Mouse (Mus musculus): Measurements from ENCODE around the gene Ddah2. TPM values are rescaled to one million over a fixed set of nuclear protein-coding genes. Genes with fewer than 3 reads are reported as not detected.

Ddah2 gene
- polyA plus RNA-seq, 1 experiment from 2014 or later = 492 TPM

DNA sequence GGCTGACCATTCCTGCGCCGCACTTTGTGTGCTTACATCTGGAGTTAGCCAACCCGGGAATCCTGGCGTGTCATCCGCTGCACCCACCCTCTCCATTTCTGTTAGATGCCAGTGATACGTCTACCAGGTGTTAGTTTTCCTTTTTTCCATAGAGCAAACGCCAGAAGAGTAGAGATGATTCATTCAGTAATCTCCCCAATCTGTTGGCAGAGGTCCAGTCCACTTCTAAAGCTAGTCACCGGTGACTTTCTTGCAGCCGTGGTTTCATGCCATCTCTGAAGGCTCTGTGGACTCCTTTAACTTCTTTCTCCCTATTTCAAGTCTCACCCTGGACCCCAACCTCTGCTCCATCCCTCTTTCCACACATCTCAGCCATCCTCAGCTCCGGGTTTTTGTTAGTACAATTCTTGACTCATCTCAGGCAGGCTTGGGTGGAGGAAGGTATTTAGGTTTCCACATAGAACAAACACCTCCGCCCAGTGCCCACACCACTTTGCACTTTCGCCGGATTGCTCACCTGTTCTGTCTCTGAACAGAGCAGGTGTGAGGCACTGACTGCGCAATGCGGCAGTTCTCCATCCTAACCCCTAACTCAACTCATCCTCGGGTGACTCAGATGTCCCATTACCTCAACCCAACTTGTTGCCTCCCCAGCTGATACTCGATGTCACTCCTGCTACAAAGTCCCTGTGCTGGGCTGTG is 9.5 kb downstream of the Ddah2 start:
- 84% methylated on average over 17 of the region's 17 CpGs for WGBS
- Histone ChIP-seq H3K27me3 (peaks cover 60% of the 10 kb centered on the region), H3K36me3 (peaks cover 4% of the 10 kb centered on the region; the same call in 1 of the 2 replicates), H3K27ac (no peak overlapping the region), H3K4me2 (no peak overlapping the region), H3K4me3 (replicated peaks) (no peak overlapping the region), H3K9me3 (no peaks in the 10 kb centered on the region), H3K9ac (replicated peaks) (no peak overlapping the region), H3K4me1 (replicated peaks) (peaks cover 15% of the 10 kb centered on the region)
- ATAC-seq (ENCODE audit: insufficient number of reproducible peaks, insufficient read depth, low FRiP score, low TSS enrichment, low read depth) = no peak

GRCm38 (mm10) chr17:35070556-35071229 is 11.9 kb downstream of the Ddah2 start:
- H3K27ac ChIP-seq = no peak overlapping the region
- peaks cover 37% of the 10 kb centered on the region for H3K27me3 ChIP-seq
- peaks cover 9% of the 10 kb centered on the region for H3K4me1 ChIP-seq (replicated peaks)
- no peak overlapping the region for H3K9ac ChIP-seq (replicated peaks)
- no peak overlapping the region for H3K4me2 ChIP-seq
- 58% methylated on average over 6 of the region's 6 CpGs for WGBS
- H3K9me3 ChIP-seq = no peaks in the 10 kb centered on the region
- no peaks in the 10 kb centered on the region for H3K36me3 ChIP-seq
- no peak for ATAC-seq (ENCODE audit: insufficient number of reproducible peaks, insufficient read depth, low FRiP score, low TSS enrichment, low read depth)
- H3K4me3 ChIP-seq (replicated peaks) = no peak overlapping the region

GRCm38 (mm10) chr17:35071454-35071853 is 12.6 kb downstream of the Ddah2 start:
- H3K4me1 ChIP-seq (replicated peaks) = peaks cover 10% of the 10 kb centered on the region
- no peak overlapping the region for H3K27ac ChIP-seq
- no peak overlapping the region for H3K4me3 ChIP-seq (replicated peaks)
- H3K27me3 ChIP-seq = peaks cover 30% of the 10 kb centered on the region
- ATAC-seq (ENCODE audit: insufficient number of reproducible peaks, insufficient read depth, low FRiP score, low TSS enrichment, low read depth) = no peak
- H3K9me3 ChIP-seq = no peaks in the 10 kb centered on the region
- H3K9ac ChIP-seq (replicated peaks) = no peak overlapping the region
- no peaks in the 10 kb centered on the region for H3K36me3 ChIP-seq
- 76% methylated on average over 9 of the region's 9 CpGs for WGBS
- H3K4me2 ChIP-seq = no peak overlapping the region

- 0 out of 2 replicates have a peak overlapping the region, but pooled peaks have one; percentile 23 for H3K9ac ChIP-seq (replicated peaks)
- no peak for ATAC-seq (ENCODE audit: insufficient number of reproducible peaks, insufficient read depth, low FRiP score, low TSS enrichment, low read depth)
- no peak overlapping the region for H3K27ac ChIP-seq
- H3K27me3 ChIP-seq = peaks cover 20% of the 10 kb centered on the region
- H3K9me3 ChIP-seq = no peaks in the 10 kb centered on the region
- peaks cover 28% of the 10 kb centered on the region for H3K4me1 ChIP-seq (replicated peaks)
- H3K36me3 ChIP-seq = no peaks in the 10 kb centered on the region
- 0 out of 2 replicates have a peak overlapping the region, but pooled peaks have one; percentile 10 for H3K4me2 ChIP-seq
- 36% methylated on average over 17 of the region's 17 CpGs for WGBS
- H3K4me3 ChIP-seq (replicated peaks) = no peak overlapping the region
Observed at GRCm38 (mm10) chr17:35074097-35074496, 15.3 kb downstream of the Ddah2 start.

DNA sequence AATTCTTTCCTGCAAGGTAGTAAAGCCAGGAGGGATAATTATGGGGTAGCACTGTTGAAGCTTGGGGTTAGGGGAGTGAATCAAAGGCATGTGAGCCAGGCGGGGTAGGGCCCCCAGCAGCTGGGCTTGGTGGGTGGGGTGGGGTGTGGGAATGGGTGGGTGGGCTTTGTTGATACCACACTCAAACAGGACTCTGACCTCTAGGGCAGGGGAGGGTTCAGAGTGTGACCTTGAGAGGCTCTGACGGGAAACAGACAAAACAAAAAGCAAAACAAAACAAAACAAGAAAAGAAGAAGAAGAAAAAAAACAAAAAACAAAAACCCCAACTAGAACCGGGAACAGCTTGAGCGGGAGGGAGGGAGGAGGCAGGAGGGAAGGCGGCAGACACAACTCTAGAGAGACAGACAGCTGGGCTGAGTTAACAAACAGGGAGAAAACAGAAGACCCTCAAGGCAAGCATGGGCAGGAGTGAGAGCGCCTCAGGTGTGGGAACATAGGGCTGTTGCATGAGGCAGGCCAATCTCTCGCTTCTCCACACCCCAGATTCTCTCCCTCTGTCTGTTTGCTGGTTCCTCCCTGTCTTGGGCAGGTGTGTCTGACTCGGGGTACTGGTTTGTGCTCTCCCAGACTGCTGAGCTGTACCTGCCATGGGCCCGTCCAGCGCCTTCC is 17.8 kb downstream of the Ddah2 start, which contains the start of gene Ly6g6e:
TSS of gene Ly6g6e (plus strand) at position 396 of the 670 bp plus-strand sequence.
- peaks cover 22% of the 10 kb centered on the region for H3K27me3 ChIP-seq
- peak within 1 kb of the TSS; percentile 9 for H3K4me3 ChIP-seq (replicated peaks)
- H3K9ac ChIP-seq (replicated peaks) = peak within 1 kb of the TSS; percentile 27; the same call in 1 of the 2 replicates
- ATAC-seq (ENCODE audit: insufficient number of reproducible peaks, insufficient read depth, low FRiP score, low TSS enrichment, low read depth) = no peak
- H3K27ac ChIP-seq = 0 out of 2 replicates have a peak within 1 kb of the TSS, but pooled peaks have one; percentile 4
- peaks cover 28% of the 10 kb centered on the region for H3K4me1 ChIP-seq (replicated peaks)
- H3K36me3 ChIP-seq = no peaks in the 10 kb centered on the region
- WGBS = 20% methylated on average over 10 of the region's 10 CpGs
- peak within 1 kb of the TSS; percentile 40 for H3K4me2 ChIP-seq
- H3K9me3 ChIP-seq = no peaks in the 10 kb centered on the region

GRCm38 (mm10) chr17:35077285-35077684 is 18.4 kb downstream of the Ddah2 start:
- Histone ChIP-seq H3K4me1 (replicated peaks) (peaks cover 28% of the 10 kb centered on the region), H3K4me2 (peak overlapping the region; percentile 40), H3K27me3 (peaks cover 22% of the 10 kb centered on the region), H3K36me3 (no peaks in the 10 kb centered on the region), H3K9me3 (no peaks in the 10 kb centered on the region), H3K27ac (0 out of 2 replicates have a peak overlapping the region, but pooled peaks have one; percentile 4), H3K9ac (replicated peaks) (peak overlapping the region; percentile 27; the same call in 1 of the 2 replicates), H3K4me3 (replicated peaks) (peak overlapping the region; percentile 9; the same call in 1 of the 2 replicates)
- no peak for ATAC-seq (ENCODE audit: insufficient number of reproducible peaks, insufficient read depth, low FRiP score, low TSS enrichment, low read depth)
- WGBS = 37% methylated on average over 2 of the region's 2 CpGs

- Histone ChIP-seq H3K27me3 (peaks cover 22% of the 10 kb centered on the region), H3K4me1 (replicated peaks) (peaks cover 28% of the 10 kb centered on the region), H3K27ac (0 out of 2 replicates have a peak within 1 kb of the TSS, but pooled peaks have one; percentile 4), H3K9me3 (no peaks in the 10 kb centered on the region), H3K4me2 (peak within 1 kb of the TSS; percentile 40), H3K36me3 (no peaks in the 10 kb centered on the region), H3K4me3 (replicated peaks) (peak within 1 kb of the TSS; percentile 9), H3K9ac (replicated peaks) (peak within 1 kb of the TSS; percentile 27; the same call in 1 of the 2 replicates)
- 0 out of 2 replicates have a peak, but pooled peaks have one; percentile 29 for ATAC-seq (ENCODE audit: insufficient number of reproducible peaks, insufficient read depth, low FRiP score, low TSS enrichment, low read depth)
- WGBS = 9% methylated on average over 14 of the region's 14 CpGs
Observed at GRCm38 (mm10) chr17:35077786-35078233, 19.0 kb downstream of the Ddah2 start, which contains the start of gene Ly6g6d. Gene Ly6g6d, minus strand, starts transcription at chr17:35078065.

GRCm38 (mm10) chr17:35079778-35080177 is 20.9 kb downstream of the Ddah2 start:
- H3K9ac ChIP-seq (replicated peaks) = no peak overlapping the region
- peaks cover 21% of the 10 kb centered on the region for H3K4me1 ChIP-seq (replicated peaks)
- no peak overlapping the region for H3K27ac ChIP-seq
- H3K4me2 ChIP-seq = no peak overlapping the region
- H3K27me3 ChIP-seq = peaks cover 22% of the 10 kb centered on the region
- no peak overlapping the region for H3K4me3 ChIP-seq (replicated peaks)
- no peaks in the 10 kb centered on the region for H3K9me3 ChIP-seq
- ATAC-seq (ENCODE audit: insufficient number of reproducible peaks, insufficient read depth, low FRiP score, low TSS enrichment, low read depth) = no peak
- 72% methylated on average over 9 of the region's 9 CpGs for WGBS
- H3K36me3 ChIP-seq = no peaks in the 10 kb centered on the region

DNA sequence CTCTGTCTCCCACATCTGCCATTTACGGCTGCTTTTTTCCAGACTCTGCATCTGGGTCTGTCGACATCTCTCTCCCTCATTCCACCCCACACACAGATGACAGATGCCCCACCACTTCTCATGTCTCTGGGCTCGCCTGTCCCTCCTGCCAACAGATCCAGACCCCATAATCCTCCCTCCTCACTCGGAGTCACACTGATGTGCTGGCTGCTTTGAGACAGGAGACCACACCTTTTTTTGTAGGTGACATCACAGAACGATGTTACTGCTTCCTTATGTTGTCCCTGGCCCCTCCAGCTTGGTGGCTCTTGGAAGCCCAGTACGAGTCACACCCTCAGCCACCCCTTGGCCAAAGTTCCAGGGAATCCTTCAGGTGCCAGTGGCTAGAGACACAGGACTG is 21.4 kb downstream of the Ddah2 start:
- Histone ChIP-seq H3K36me3 (no peaks in the 10 kb centered on the region), H3K27me3 (peaks cover 22% of the 10 kb centered on the region), H3K27ac (no peak overlapping the region), H3K4me2 (no peak overlapping the region), H3K4me3 (replicated peaks) (no peak overlapping the region), H3K4me1 (replicated peaks) (peaks cover 21% of the 10 kb centered on the region), H3K9me3 (no peaks in the 10 kb centered on the region), H3K9ac (replicated peaks) (no peak overlapping the region; the same call in 1 of the 2 replicates)
- ATAC-seq (ENCODE audit: insufficient number of reproducible peaks, insufficient read depth, low FRiP score, low TSS enrichment, low read depth) = no peak
- 38% methylated on average over 6 of the region's 6 CpGs for WGBS

DNA sequence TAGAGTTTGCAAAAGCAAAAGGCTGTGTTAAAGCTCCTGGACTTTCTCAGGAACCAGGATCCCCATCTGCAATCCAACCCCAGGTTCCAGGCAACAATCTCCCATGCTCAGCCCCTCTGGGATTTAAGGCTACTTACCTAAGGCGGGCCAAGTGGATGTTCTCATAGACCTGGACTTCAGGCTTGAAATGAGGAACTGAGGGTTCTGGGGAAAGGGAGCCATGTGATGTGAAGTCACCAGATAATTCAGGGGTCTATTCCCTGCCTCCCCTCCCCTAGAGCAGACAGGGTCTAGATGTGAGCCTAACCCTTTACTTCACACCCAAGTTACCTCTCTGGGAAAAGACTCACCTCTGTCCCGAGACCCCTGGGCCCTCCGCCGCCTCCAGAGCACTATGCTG is 21.9 kb downstream of the Ddah2 start:
- ATAC-seq (ENCODE audit: insufficient number of reproducible peaks, insufficient read depth, low FRiP score, low TSS enrichment, low read depth) = no peak
- no peaks in the 10 kb centered on the region for H3K9me3 ChIP-seq
- H3K27me3 ChIP-seq = peaks cover 22% of the 10 kb centered on the region
- no peaks in the 10 kb centered on the region for H3K36me3 ChIP-seq
- H3K27ac ChIP-seq = no peak overlapping the region
- no peak overlapping the region for H3K4me3 ChIP-seq (replicated peaks)
- WGBS = 85% methylated on average over 4 of the region's 4 CpGs
- no peak overlapping the region for H3K4me2 ChIP-seq
- peaks cover 21% of the 10 kb centered on the region for H3K4me1 ChIP-seq (replicated peaks)
- no peak overlapping the region for H3K9ac ChIP-seq (replicated peaks)

Data from limb, embryonic 12.5 days (tissue).